Mouse (Mus musculus): ENCODE data around the gene Olfr1431. TPM values are rescaled to one million over a fixed set of nuclear protein-coding genes. Genes with fewer than 3 reads are reported as not detected.
"Not testable (repeated sequence)": the region's sequence is repeated elsewhere in the genome, so short reads cannot be mapped to it uniquely, and the experiment has no call there.

The Olfr1431 gene
- not detected in 2 replicates for polyA plus RNA-seq (2014; fragmentation: Nextera tagmentation; extraction: Ambion mirVana)

GRCm38 (mm10) chr19:12200334-12200733, at the start of gene Olfr1431:
Gene Olfr1431, plus strand, starts transcription at chr19:12200634.
- 77% methylated on average over 1 of the region's 1 CpGs for WGBS
- Histone ChIP-seq H3K4me3 (ENCODE audit: low read depth, low read length) (no peak within 1 kb of the TSS), H3K27ac (ENCODE audit: low read length) (no peak within 1 kb of the TSS), H3K36me3 (ENCODE audit: control insufficient read depth, insufficient read depth, low read length) (no peaks in the 10 kb centered on the region), H3K4me1 (ENCODE audit: control insufficient read depth, insufficient read depth, low read length) (no peaks in the 10 kb centered on the region), H3K4me2 (replicated peaks; ENCODE audit: low read depth, low read length) (no peak within 1 kb of the TSS), H3K9me3 (ENCODE audit: control insufficient read depth, low read depth, low read length) (no peaks in the 10 kb centered on the region), H3K27me3 (ENCODE audit: control insufficient read depth, insufficient read depth, low read length) (no peaks in the 10 kb centered on the region), H3K9ac (replicated peaks; ENCODE audit: low read depth, low read length) (no peak within 1 kb of the TSS)
- ATAC-seq (ENCODE audit: insufficient number of reproducible peaks, insufficient read depth, low FRiP score, low read depth) = no peak

- not testable (repeated sequence) for ATAC-seq (ENCODE audit: insufficient number of reproducible peaks, insufficient read depth, low FRiP score, low read depth); H3K4me1 ChIP-seq (ENCODE audit: control insufficient read depth, insufficient read depth, low read length); H3K27ac ChIP-seq (ENCODE audit: low read length); H3K36me3 ChIP-seq (ENCODE audit: control insufficient read depth, insufficient read depth, low read length); H3K9me3 ChIP-seq (ENCODE audit: control insufficient read depth, low read depth, low read length); H3K4me3 ChIP-seq (ENCODE audit: low read depth, low read length); H3K4me2 ChIP-seq (replicated peaks; ENCODE audit: low read depth, low read length); H3K27me3 ChIP-seq (ENCODE audit: control insufficient read depth, insufficient read depth, low read length); H3K9ac ChIP-seq (replicated peaks; ENCODE audit: low read depth, low read length)
- 7% methylated on average over 1 of the region's 1 CpGs for WGBS
Observed at GRCm38 (mm10) chr19:12170062-12170599, 30.3 kb upstream of the Olfr1431 start, which contains the start of gene Olfr1555-ps1. Gene Olfr1555-ps1, minus strand, starts transcription at chr19:12170112.

- not testable (repeated sequence) for ATAC-seq (ENCODE audit: insufficient number of reproducible peaks, insufficient read depth, low FRiP score, low read depth); H3K36me3 ChIP-seq (ENCODE audit: control insufficient read depth, insufficient read depth, low read length); H3K9me3 ChIP-seq (ENCODE audit: control insufficient read depth, low read depth, low read length); H3K4me2 ChIP-seq (replicated peaks; ENCODE audit: low read depth, low read length); H3K27me3 ChIP-seq (ENCODE audit: control insufficient read depth, insufficient read depth, low read length); H3K4me3 ChIP-seq (ENCODE audit: low read depth, low read length); H3K9ac ChIP-seq (replicated peaks; ENCODE audit: low read depth, low read length); H3K4me1 ChIP-seq (ENCODE audit: control insufficient read depth, insufficient read depth, low read length); H3K27ac ChIP-seq (ENCODE audit: low read length)
- 75% methylated on average over 5 of the region's 5 CpGs for WGBS
Observed at GRCm38 (mm10) chr19:12175431-12175830, 25.0 kb upstream of the Olfr1431 start.

GRCm38 (mm10) chr19:12199076-12199475, 1.4 kb upstream of the Olfr1431 start:
- H3K27ac ChIP-seq (ENCODE audit: low read length); ATAC-seq (ENCODE audit: insufficient number of reproducible peaks, insufficient read depth, low FRiP score, low read depth); H3K9ac ChIP-seq (replicated peaks; ENCODE audit: low read depth, low read length); H3K9me3 ChIP-seq (ENCODE audit: control insufficient read depth, low read depth, low read length); H3K4me1 ChIP-seq (ENCODE audit: control insufficient read depth, insufficient read depth, low read length); H3K4me3 ChIP-seq (ENCODE audit: low read depth, low read length); H3K36me3 ChIP-seq (ENCODE audit: control insufficient read depth, insufficient read depth, low read length); H3K27me3 ChIP-seq (ENCODE audit: control insufficient read depth, insufficient read depth, low read length); H3K4me2 ChIP-seq (replicated peaks; ENCODE audit: low read depth, low read length): not testable (repeated sequence)
- WGBS = 87% methylated on average over 4 of the region's 4 CpGs

- H3K9ac ChIP-seq (replicated peaks; ENCODE audit: low read depth, low read length); H3K27me3 ChIP-seq (ENCODE audit: control insufficient read depth, insufficient read depth, low read length); H3K27ac ChIP-seq (ENCODE audit: low read length); H3K36me3 ChIP-seq (ENCODE audit: control insufficient read depth, insufficient read depth, low read length); H3K4me2 ChIP-seq (replicated peaks; ENCODE audit: low read depth, low read length); H3K9me3 ChIP-seq (ENCODE audit: control insufficient read depth, low read depth, low read length); H3K4me3 ChIP-seq (ENCODE audit: low read depth, low read length); ATAC-seq (ENCODE audit: insufficient number of reproducible peaks, insufficient read depth, low FRiP score, low read depth); H3K4me1 ChIP-seq (ENCODE audit: control insufficient read depth, insufficient read depth, low read length): not testable (repeated sequence)
Observed at GRCm38 (mm10) chr19:12232496-12232895, 32.1 kb downstream of the Olfr1431 start, which contains the start of gene Olfr1432. Gene Olfr1432, minus strand, starts transcription at chr19:12232596.

- no peak within 1 kb of the TSS for H3K4me2 ChIP-seq (replicated peaks; ENCODE audit: low read depth, low read length)
- no peaks in the 10 kb centered on the region for H3K27me3 ChIP-seq (ENCODE audit: control insufficient read depth, insufficient read depth, low read length)
- H3K9me3 ChIP-seq (ENCODE audit: control insufficient read depth, low read depth, low read length) = no peaks in the 10 kb centered on the region
- no peak within 1 kb of the TSS for H3K4me3 ChIP-seq (ENCODE audit: low read depth, low read length)
- H3K36me3 ChIP-seq (ENCODE audit: control insufficient read depth, insufficient read depth, low read length) = no peaks in the 10 kb centered on the region
- no peak within 1 kb of the TSS for H3K9ac ChIP-seq (replicated peaks; ENCODE audit: low read depth, low read length)
- no peak for ATAC-seq (ENCODE audit: insufficient number of reproducible peaks, insufficient read depth, low FRiP score, low read depth)
- no peak within 1 kb of the TSS for H3K27ac ChIP-seq (ENCODE audit: low read length)
- WGBS = 92% methylated on average over 1 of the region's 1 CpGs
- H3K4me1 ChIP-seq (ENCODE audit: control insufficient read depth, insufficient read depth, low read length) = no peaks in the 10 kb centered on the region
Observed at GRCm38 (mm10) chr19:12241559-12241958, 41.1 kb downstream of the Olfr1431 start, which contains the start of gene Olfr262. Gene Olfr262, minus strand, starts transcription at chr19:12241659.

- H3K4me3 ChIP-seq (ENCODE audit: low read depth, low read length) = no peak within 1 kb of the TSS
- 60% methylated on average over 1 of the region's 1 CpGs for WGBS
- no peaks in the 10 kb centered on the region for H3K27me3 ChIP-seq (ENCODE audit: control insufficient read depth, insufficient read depth, low read length)
- no peak for ATAC-seq (ENCODE audit: insufficient number of reproducible peaks, insufficient read depth, low FRiP score, low read depth)
- no peaks in the 10 kb centered on the region for H3K4me1 ChIP-seq (ENCODE audit: control insufficient read depth, insufficient read depth, low read length)
- H3K4me2 ChIP-seq (replicated peaks; ENCODE audit: low read depth, low read length) = no peak within 1 kb of the TSS
- no peaks in the 10 kb centered on the region for H3K36me3 ChIP-seq (ENCODE audit: control insufficient read depth, insufficient read depth, low read length)
- no peaks in the 10 kb centered on the region for H3K9me3 ChIP-seq (ENCODE audit: control insufficient read depth, low read depth, low read length)
- no peak within 1 kb of the TSS for H3K27ac ChIP-seq (ENCODE audit: low read length)
- H3K9ac ChIP-seq (replicated peaks; ENCODE audit: low read depth, low read length) = no peak within 1 kb of the TSS
Observed at GRCm38 (mm10) chr19:12260732-12261131, 60.3 kb downstream of the Olfr1431 start, which contains the start of gene Olfr235. Gene Olfr235, plus strand, starts transcription at chr19:12261032.
